Mouse (Mus musculus): ENCODE data around the gene Olfr49.

GRCm38 (mm10) chr14:54230638-54231150 is 54.0 kb downstream of the Olfr49 start:
- TF ChIP-seq CTCF (IDR thresholded peaks at IDR 0.05; ENCODE audit: borderline replicate concordance, extremely low read depth, insufficient read depth, insufficient read length) (no peak), POLR2A (IDR thresholded peaks at IDR 0.05; ENCODE audit: borderline replicate concordance, extremely low read depth, insufficient read depth, insufficient read length, poor library complexity, severe bottlenecking) (no peak)

All from brain, embryonic 14.5 days (tissue).